Comparison of ENCODE assay signal across 30 mouse cellular contexts in genomic region chr15:88668693-88669092, GRCm38 (mm10).
"Had no signal": no experiment of that assay in that cellular context is flagged by ENCODE, and none has a peak within 500 bp of the region (broad histone marks: within the 10 kb centered on the region; RNA-seq: fewer than 3 reads in every experiment).

No protein-coding gene starts in this region.

- H3K27ac ChIP-seq: limb, embryonic 10.5 days; limb, embryonic 12.5 days; limb, embryonic 13.5 days; limb, embryonic 15.5 days; liver, embryonic 12.5 days; liver, embryonic 13.5 days; liver, embryonic 14.5 days; liver, embryonic 15.5 days; lung, embryonic 15.5 days; macrophage; midbrain, embryonic 10.5 days; midbrain, embryonic 12.5 days; midbrain, embryonic 13.5 days; midbrain, embryonic 15.5 days; neural tube, embryonic 12.5 days had no signal

- H3K27me3 ChIP-seq: liver, embryonic 13.5 days; liver, embryonic 15.5 days; lung, embryonic 15.5 days; midbrain, embryonic 12.5 days; midbrain, embryonic 13.5 days; midbrain, embryonic 15.5 days; neural tube, embryonic 12.5 days had no signal

- H3K9ac ChIP-seq: limb, embryonic 12.5 days; limb, embryonic 13.5 days; limb, embryonic 15.5 days; liver, embryonic 12.5 days; liver, embryonic 13.5 days; liver, embryonic 14.5 days; liver, embryonic 15.5 days; liver, postnatal 0 days; lung, embryonic 14.5 days; lung, embryonic 15.5 days; midbrain, embryonic 12.5 days; midbrain, embryonic 13.5 days; midbrain, embryonic 15.5 days; neural tube, embryonic 12.5 days had no signal

- ATAC-seq: liver, embryonic 12.5 days; liver, postnatal 0 days; lung, postnatal 0 days; midbrain, embryonic 13.5 days; midbrain, embryonic 15.5 days had no signal

- H3K4me1 ChIP-seq: limb, embryonic 10.5 days; limb, embryonic 12.5 days; limb, embryonic 13.5 days; limb, embryonic 15.5 days; liver, embryonic 12.5 days; liver, embryonic 13.5 days; liver, embryonic 15.5 days; lung, embryonic 15.5 days; megakaryocyte, embryonic 14.5 days; midbrain, embryonic 10.5 days; midbrain, embryonic 12.5 days; midbrain, embryonic 13.5 days; midbrain, embryonic 15.5 days; neural tube, embryonic 12.5 days had no signal

- H3K4me3 ChIP-seq: limb, embryonic 10.5 days; limb, embryonic 12.5 days; limb, embryonic 13.5 days; limb, embryonic 15.5 days; liver, embryonic 12.5 days; liver, embryonic 13.5 days; liver, embryonic 15.5 days; lung, embryonic 15.5 days; megakaryocyte, embryonic 14.5 days; midbrain, embryonic 10.5 days; midbrain, embryonic 12.5 days; midbrain, embryonic 13.5 days; midbrain, embryonic 15.5 days; myocyte; neural tube, embryonic 12.5 days had no signal

- H3K4me2 ChIP-seq: limb, embryonic 12.5 days; limb, embryonic 13.5 days; limb, embryonic 15.5 days; liver, embryonic 11.5 days; liver, embryonic 12.5 days; liver, embryonic 13.5 days; liver, embryonic 15.5 days; lung, embryonic 14.5 days; lung, embryonic 15.5 days; midbrain, embryonic 12.5 days; midbrain, embryonic 13.5 days; midbrain, embryonic 15.5 days; neural tube, embryonic 12.5 days had no signal

- H3K9me3 ChIP-seq: limb, embryonic 10.5 days; limb, embryonic 12.5 days; limb, embryonic 13.5 days; limb, embryonic 15.5 days; liver, embryonic 12.5 days; liver, embryonic 13.5 days; liver, embryonic 15.5 days; lung, embryonic 15.5 days; megakaryocyte, embryonic 14.5 days; midbrain, embryonic 10.5 days; midbrain, embryonic 12.5 days; midbrain, embryonic 13.5 days; midbrain, embryonic 15.5 days; neural tube, embryonic 12.5 days had no signal

- DNase-seq: left cerebral cortex, postnatal 4 days; liver; liver, embryonic 13.5 days; liver, postnatal 0 days; lung, adult 18-20 months; lung, adult 2 months; lung, embryonic 14.5 days; lung, postnatal 10 days; lung, postnatal 14 days; lung, postnatal 36 days; lung, postnatal 4 days; midbrain, embryonic 14.5 days had no signal

- H3K36me3 ChIP-seq: limb, embryonic 10.5 days; limb, embryonic 12.5 days; limb, embryonic 13.5 days; limb, embryonic 15.5 days; liver, embryonic 12.5 days; liver, embryonic 13.5 days; liver, embryonic 15.5 days; lung, embryonic 15.5 days; midbrain, embryonic 10.5 days; midbrain, embryonic 12.5 days; midbrain, embryonic 13.5 days; midbrain, embryonic 15.5 days; neural tube, embryonic 12.5 days had no signal
